Mouse (Mus musculus) limb, embryonic 11.5 days (tissue): Measurements from ENCODE around the gene Sf3b1. TPM values are rescaled to one million over a fixed set of nuclear protein-coding genes. Genes with fewer than 3 reads are reported as not detected.

Source experiments
- ATAC-seq: fragments of 200-750 bp; cut with Nextera tagmentation; 2 replicates; pipeline ENCODE4 v1.8.0; 2017; ENCODE audit warnings: low read depth; ENCODE audit not compliant: insufficient number of reproducible peaks, low FRiP score, low TSS enrichment
- DNase-seq: peaks from one replicate; pipeline ENCODE4 v3.0.0-alpha.2; 2015; ENCODE audit warnings: low spot score
- H3K27ac ChIP-seq: fragments of 300-500 bp; sonication (generic); replicated peaks from 2 replicates; pipeline ENCODE4 v1.5.1; 2014; ENCODE audit warnings: low read depth, mild to moderate bottlenecking, low read length
- H3K27me3 ChIP-seq: fragments of 300-500 bp; sonication (generic); 2 replicates; pipeline ENCODE4 v1.6.1; 2014; ENCODE audit warnings: mild to moderate bottlenecking, low read length, mixed read lengths; ENCODE audit not compliant: control insufficient read depth, insufficient read depth
- H3K36me3 ChIP-seq: fragments of 300-500 bp; sonication (generic); 2 replicates; pipeline ENCODE4 v1.6.1; 2014; ENCODE audit warnings: mild to moderate bottlenecking, low read length, moderate library complexity, mixed read lengths; ENCODE audit not compliant: control insufficient read depth, insufficient read depth
- H3K4me1 ChIP-seq: fragments of 300-500 bp; sonication (generic); 2 replicates; pipeline ENCODE4 v1.6.1; 2014; ENCODE audit warnings: low read length, mixed read lengths; ENCODE audit not compliant: control insufficient read depth, insufficient read depth
- H3K4me2 ChIP-seq: fragments of 300-500 bp; sonication (generic); 2 replicates; pipeline ENCODE4 v1.6.1; 2014; ENCODE audit warnings: low read depth, mild to moderate bottlenecking, moderate library complexity; ENCODE audit not compliant: severe bottlenecking
- H3K4me3 ChIP-seq: fragments of 300-500 bp; sonication (generic); 2 replicates; pipeline ENCODE4 v1.5.1; 2014; ENCODE audit warnings: low read depth, low read length
- H3K9ac ChIP-seq: fragments of 300-500 bp; sonication (generic); 2 replicates; pipeline ENCODE4 v1.6.1; 2014; ENCODE audit warnings: mild to moderate bottlenecking, low read length
- H3K9me3 ChIP-seq: fragments of 300-500 bp; sonication (generic); 2 replicates; pipeline ENCODE4 v1.6.1; 2016; ENCODE audit warnings: low read length; ENCODE audit not compliant: control insufficient read depth
- WGBS: fragments of 180-500 bp; shearing (Covaris S2); extraction: QIAGEN DNeasy Blood & Tissue Kit; methylation state at CpG from one replicate; pipeline ENCODE4 v1.1.7; 2014; 5-methylcytosine and 5-hydroxymethylcytosine counted together
- polyA plus RNA-seq: library from polyadenylated mRNA; unstranded; fragments of >200 nt; fragmentation: Nextera tagmentation; extraction: Ambion mirVana; gene quantifications from 2 replicates; pipeline ENCODE4 v1.2.1, GENCODE M21; 2014

The Sf3b1 gene
- polyA plus RNA-seq, 1 experiment from 2014 or later = 364 TPM

DNA sequence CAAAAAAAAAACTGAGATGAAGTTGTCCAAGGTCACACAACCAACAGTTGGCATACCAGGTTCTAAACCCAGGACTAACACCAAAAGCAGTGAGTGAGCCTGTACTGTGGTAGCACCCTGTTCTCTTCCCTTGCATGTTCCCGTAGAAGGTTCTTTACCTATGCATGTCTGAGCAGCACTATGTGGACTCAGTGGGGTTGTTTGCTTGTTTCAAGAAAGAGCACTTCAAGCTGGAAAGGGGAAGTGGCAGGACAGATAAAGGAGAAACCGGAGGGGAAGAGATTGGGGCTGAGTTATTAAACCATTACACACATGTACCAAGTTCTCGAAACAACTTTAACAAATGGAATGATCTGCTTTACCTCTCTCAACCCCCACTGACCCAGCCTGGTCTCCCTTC, 44.6 kb downstream of the Sf3b1 start:
- ATAC-seq = no peak

GRCm38 (mm10) chr1:54979226-54979984, 47.9 kb downstream of the Sf3b1 start:
- 63% methylated on average over 1 of the region's 1 CpGs for WGBS
- DNase-seq (no peak), ATAC-seq (no peak; the same call in 1 of the 2 replicates)
- no peaks in the 10 kb centered on the region for H3K9me3 ChIP-seq
- H3K4me1 ChIP-seq = no peaks in the 10 kb centered on the region
- no peaks in the 10 kb centered on the region for H3K36me3 ChIP-seq
- no peaks in the 10 kb centered on the region for H3K27me3 ChIP-seq
- no peak overlapping the region for H3K4me3 ChIP-seq
- H3K4me2 ChIP-seq = no peak overlapping the region
- H3K27ac ChIP-seq = no peak overlapping the region
- no peak overlapping the region for H3K9ac ChIP-seq

More for the DNA sequence above, 44.6 kb downstream of the Sf3b1 start:
- Histone ChIP-seq H3K4me3 (no peak overlapping the region), H3K4me1 (no peaks in the 10 kb centered on the region), H3K9me3 (no peaks in the 10 kb centered on the region), H3K27ac (no peak overlapping the region), H3K4me2 (no peak overlapping the region), H3K27me3 (no peaks in the 10 kb centered on the region), H3K9ac (no peak overlapping the region), H3K36me3 (peaks cover 4% of the 10 kb centered on the region; the same call in 1 of the 2 replicates)
- no peak for DNase-seq
- 96% methylated on average over 3 of the region's 3 CpGs for WGBS

- Histone ChIP-seq H3K27me3 (no peaks in the 10 kb centered on the region), H3K4me1 (peaks cover 5% of the 10 kb centered on the region), H3K36me3 (no peaks in the 10 kb centered on the region), H3K4me2 (no peak overlapping the region), H3K27ac (peak overlapping the region; percentile 57; the same call in 1 of the 2 replicates), H3K4me3 (no peak overlapping the region), H3K9ac (no peak overlapping the region), H3K9me3 (0 out of 2 replicates have a peak, but pooled peaks cover 4% of the 10 kb centered on the region)
- WGBS = 48% methylated on average over 5 of the region's 5 CpGs
- ATAC-seq (peak; percentile 47; the same call in 1 of the 2 replicates), DNase-seq (peak; percentile 67)
These were observed 55.4 kb downstream of the Sf3b1 start for GRCm38 (mm10) chr1:54971687-54972404.

DNA sequence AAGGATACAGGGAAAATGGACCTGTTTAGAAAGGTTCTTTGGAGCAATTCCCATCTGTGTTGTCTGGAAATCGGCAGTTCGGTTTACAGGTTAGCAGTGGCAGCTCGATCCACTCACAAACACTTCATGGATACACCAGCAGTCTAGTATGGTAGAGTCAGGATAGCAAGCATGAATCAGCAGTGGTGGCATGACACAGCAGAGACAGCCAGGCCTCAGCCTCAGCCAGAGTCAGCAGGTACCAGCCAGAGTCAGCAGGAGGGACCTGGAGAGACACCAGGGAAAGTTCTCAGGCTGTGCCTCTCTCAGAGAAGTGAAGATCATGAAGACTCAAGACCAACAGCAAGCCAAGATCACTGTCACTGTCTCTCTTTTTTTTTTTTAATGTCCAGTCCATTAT, 60.4 kb downstream of the Sf3b1 start:
- Histone ChIP-seq H3K36me3 (no peaks in the 10 kb centered on the region), H3K27ac (no peak overlapping the region), H3K4me3 (no peak overlapping the region), H3K27me3 (no peaks in the 10 kb centered on the region), H3K9ac (no peak overlapping the region), H3K4me2 (no peak overlapping the region), H3K9me3 (0 out of 2 replicates have a peak, but pooled peaks cover 4% of the 10 kb centered on the region), H3K4me1 (peaks cover 2% of the 10 kb centered on the region; the same call in 1 of the 2 replicates)
- DNase-seq (no peak), ATAC-seq (no peak)
- 93% methylated on average over 3 of the region's 3 CpGs for WGBS

- 59% methylated on average over 11 of the region's 11 CpGs for WGBS
- no peak for DNase-seq
- ATAC-seq = peak; percentile 44; the same call in 1 of the 2 replicates
These were observed 61.9 kb downstream of the Sf3b1 start for GRCm38 (mm10) chr1:54965159-54965995.

DNA sequence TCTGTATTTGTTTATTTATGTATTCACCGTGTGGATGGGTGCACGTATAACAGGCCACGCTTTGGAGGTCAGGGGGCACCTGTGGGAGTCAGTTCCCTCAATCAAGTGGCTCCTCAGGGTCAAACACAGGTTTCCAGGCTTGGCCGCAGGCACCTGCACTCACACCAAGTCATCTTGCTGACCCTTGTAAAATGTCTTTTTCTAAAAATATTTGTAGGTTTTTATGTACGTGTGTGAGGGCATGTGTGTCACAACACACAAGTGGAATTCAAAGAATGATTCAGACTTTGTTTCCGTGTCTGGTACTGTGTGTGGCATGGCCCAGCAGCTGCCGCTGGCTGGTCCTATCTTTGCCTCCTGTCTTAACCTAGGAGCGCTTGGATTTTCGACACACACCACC, 65.6 kb downstream of the Sf3b1 start:
- ATAC-seq = no peak
- H3K4me1 ChIP-seq = peaks cover 5% of the 10 kb centered on the region
- no peaks in the 10 kb centered on the region for H3K36me3 ChIP-seq
- WGBS = 77% methylated on average over 9 of the region's 9 CpGs
- no peaks in the 10 kb centered on the region for H3K27me3 ChIP-seq
- no peak overlapping the region for H3K9ac ChIP-seq
- no peak overlapping the region for H3K27ac ChIP-seq
- H3K9me3 ChIP-seq = no peaks in the 10 kb centered on the region
- H3K4me3 ChIP-seq = no peak overlapping the region
- H3K4me2 ChIP-seq = no peak overlapping the region
- no peak for DNase-seq

More at GRCm38 (mm10) chr1:54965159-54965995, 61.9 kb downstream of the Sf3b1 start:
- Histone ChIP-seq H3K9me3 (0 out of 2 replicates have a peak, but pooled peaks cover 4% of the 10 kb centered on the region), H3K36me3 (no peaks in the 10 kb centered on the region), H3K4me3 (no peak overlapping the region), H3K4me1 (peaks cover 3% of the 10 kb centered on the region), H3K9ac (no peak overlapping the region), H3K27me3 (no peaks in the 10 kb centered on the region), H3K27ac (no peak overlapping the region), H3K4me2 (no peak overlapping the region)

- H3K27me3 ChIP-seq = no peaks in the 10 kb centered on the region
- peaks cover 5% of the 10 kb centered on the region for H3K4me1 ChIP-seq
- peak; percentile 41 for DNase-seq
- no peaks in the 10 kb centered on the region for H3K9me3 ChIP-seq
- H3K27ac ChIP-seq = no peak overlapping the region
- H3K36me3 ChIP-seq = no peaks in the 10 kb centered on the region
- no peak overlapping the region for H3K4me3 ChIP-seq
- H3K4me2 ChIP-seq = no peak overlapping the region
- 0 out of 2 replicates have a peak, but pooled peaks have one; percentile 27 for ATAC-seq
- no peak overlapping the region for H3K9ac ChIP-seq
- WGBS = 36% methylated on average over 9 of the region's 9 CpGs
These were observed 66.6 kb downstream of the Sf3b1 start for GRCm38 (mm10) chr1:54960613-54961165.

- H3K36me3 ChIP-seq = no peaks in the 10 kb centered on the region
- DNase-seq (no peak), ATAC-seq (no peak)
- H3K27ac ChIP-seq = no peak overlapping the region
- H3K4me1 ChIP-seq = peaks cover 5% of the 10 kb centered on the region
- H3K9me3 ChIP-seq = no peaks in the 10 kb centered on the region
- 68% methylated on average over 3 of the region's 3 CpGs for WGBS
- no peak overlapping the region for H3K4me2 ChIP-seq
- H3K27me3 ChIP-seq = no peaks in the 10 kb centered on the region
- no peak overlapping the region for H3K4me3 ChIP-seq
- no peak overlapping the region for H3K9ac ChIP-seq
These were observed 68.8 kb downstream of the Sf3b1 start for GRCm38 (mm10) chr1:54958525-54958924.
